Mouse (Mus musculus) neural tube, embryonic 14.5 days (tissue): ENCODE data around the gene Gm5136. TPM values are rescaled to one million over a fixed set of nuclear protein-coding genes. Genes with fewer than 3 reads are reported as not detected.

Experiments
- ATAC-seq: fragments of 200-750 bp; cut with Nextera tagmentation; 2 replicates; pipeline ENCODE4 v1.8.0; 2017; ENCODE audit warnings: low read depth, mild to moderate bottlenecking, moderate TSS enrichment, moderate library complexity
- H3K27ac ChIP-seq: fragments of 300-500 bp; sonication (generic); 2 replicates; pipeline ENCODE4 v1.5.1; 2014; ENCODE audit warnings: low read depth, mild to moderate bottlenecking, control low read depth, low read length, moderate library complexity, mixed read lengths
- H3K27me3 ChIP-seq: fragments of 300-500 bp; sonication (generic); 2 replicates; pipeline ENCODE4 v1.6.1; 2014; ENCODE audit warnings: low read length; ENCODE audit not compliant: control insufficient read depth, insufficient read depth
- H3K36me3 ChIP-seq: fragments of 300-500 bp; sonication (generic); 2 replicates; pipeline ENCODE4 v1.6.1; 2014; ENCODE audit warnings: low read length, mixed read lengths; ENCODE audit not compliant: control insufficient read depth, insufficient read depth
- H3K4me1 ChIP-seq: fragments of 300-500 bp; sonication (generic); 2 replicates; pipeline ENCODE4 v1.6.1; 2014; ENCODE audit warnings: low read length; ENCODE audit not compliant: control insufficient read depth, insufficient read depth
- H3K4me2 ChIP-seq: fragments of 300-500 bp; sonication (generic); 2 replicates; pipeline ENCODE4 v1.6.1; 2014; ENCODE audit warnings: mild to moderate bottlenecking, low read depth, low read length, control low read depth
- H3K4me3 ChIP-seq: fragments of 300-500 bp; sonication (generic); 2 replicates; pipeline ENCODE4 v1.5.1; 2014; ENCODE audit warnings: low read depth, low read length, control low read depth, mixed read lengths
- H3K9ac ChIP-seq: fragments of 300-500 bp; sonication (generic); replicated peaks from 2 replicates; pipeline ENCODE4 v1.6.1; 2014; ENCODE audit warnings: low read depth, mild to moderate bottlenecking, control low read depth, low read length, mixed read lengths
- H3K9me3 ChIP-seq: fragments of 300-500 bp; sonication (generic); 2 replicates; pipeline ENCODE4 v1.6.1; 2016; ENCODE audit warnings: low read length; ENCODE audit not compliant: control insufficient read depth
- WGBS: fragments of 180-500 bp; shearing (Covaris S2); extraction: QIAGEN DNeasy Blood & Tissue Kit; methylation state at CpG from one replicate; pipeline ENCODE4 v1.1.7; 2014; 5-methylcytosine and 5-hydroxymethylcytosine counted together
- polyA plus RNA-seq: library from polyadenylated mRNA; unstranded; fragments of >200 nt; fragmentation: Nextera tagmentation; extraction: Ambion mirVana; gene quantifications from 2 replicates; pipeline ENCODE4 v1.2.1, GENCODE M21; 2014

Gene Gm5136
- polyA plus RNA-seq, 1 experiment from 2014 or later: 0.67 TPM

DNA sequence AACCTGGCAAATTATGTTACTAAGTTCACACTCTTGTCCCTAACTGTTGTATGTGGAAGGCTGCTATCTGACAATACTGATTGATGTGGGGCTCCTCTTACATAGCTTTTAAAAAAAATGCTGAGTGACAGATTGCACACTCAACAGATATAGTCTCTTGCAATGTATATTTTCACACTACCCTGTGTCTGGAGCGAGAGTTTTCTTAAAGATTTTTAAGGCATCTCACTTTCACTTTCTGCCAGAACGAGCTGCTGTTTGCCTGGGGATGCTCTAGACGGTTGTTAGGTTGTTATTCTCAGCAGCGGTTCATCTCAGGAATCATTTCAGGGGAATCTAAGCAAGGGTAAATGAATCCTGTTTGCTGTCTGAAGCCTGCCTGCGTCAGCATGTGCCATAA, 2.9 kb downstream of the Gm5136 start:
- no peak overlapping the region for H3K9ac ChIP-seq
- no peaks in the 10 kb centered on the region for H3K4me1 ChIP-seq
- no peak overlapping the region for H3K27ac ChIP-seq
- WGBS: 57% methylated on average over 5 of the region's 5 CpGs
- no peak overlapping the region for H3K4me2 ChIP-seq
- ATAC-seq: no peak
- no peaks in the 10 kb centered on the region for H3K36me3 ChIP-seq
- H3K27me3 ChIP-seq: no peaks in the 10 kb centered on the region
- H3K9me3 ChIP-seq: no peaks in the 10 kb centered on the region
- H3K4me3 ChIP-seq: no peak overlapping the region

DNA sequence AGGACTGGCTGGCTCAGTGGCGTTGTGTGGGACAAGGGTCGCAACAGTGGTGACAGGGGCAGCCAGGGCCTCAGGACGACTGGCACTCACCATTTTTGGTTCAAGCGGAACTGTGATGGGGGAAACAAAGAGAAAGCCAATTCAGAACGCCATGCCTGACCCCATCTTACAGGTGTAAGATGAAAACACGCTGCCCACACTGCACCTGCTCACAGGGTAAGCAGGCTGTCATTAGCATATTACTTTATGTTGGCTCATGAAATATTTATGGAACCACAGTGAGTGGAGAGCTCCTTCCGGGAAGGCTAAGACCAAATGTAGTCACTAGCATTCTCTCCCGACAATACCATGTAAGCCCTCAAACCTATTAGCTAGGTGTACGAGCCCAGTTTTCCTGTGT, 9.0 kb downstream of the Gm5136 start:
- no peak overlapping the region for H3K4me2 ChIP-seq
- H3K27ac ChIP-seq: no peak overlapping the region
- H3K27me3 ChIP-seq: no peaks in the 10 kb centered on the region
- H3K9me3 ChIP-seq: no peaks in the 10 kb centered on the region
- no peak overlapping the region for H3K9ac ChIP-seq
- H3K4me3 ChIP-seq: no peak overlapping the region
- ATAC-seq: peak; percentile 68; the same call in 1 of the 2 replicates
- H3K36me3 ChIP-seq: no peaks in the 10 kb centered on the region
- no peaks in the 10 kb centered on the region for H3K4me1 ChIP-seq
- WGBS: 48% methylated on average over 9 of the region's 9 CpGs

DNA sequence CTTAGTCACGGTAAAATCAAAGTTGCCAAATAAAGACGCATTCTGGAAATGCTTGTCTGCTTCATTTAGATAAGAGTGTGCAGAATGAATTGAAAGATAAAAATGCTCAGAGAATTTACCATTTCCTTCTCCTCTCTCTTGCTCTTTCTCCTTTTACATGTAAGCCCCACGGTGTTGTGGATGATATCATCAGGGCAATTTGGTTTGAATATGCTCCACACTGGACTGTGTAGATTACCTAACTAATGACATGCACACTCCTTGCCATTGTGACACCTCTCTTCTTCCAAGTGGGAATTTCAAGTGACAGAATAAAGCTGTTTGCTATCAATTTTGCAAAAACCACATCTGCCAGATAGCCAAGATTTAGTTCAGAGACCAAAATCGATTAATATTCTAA, 13.3 kb downstream of the Gm5136 start:
- Histone ChIP-seq H3K4me3 (no peak overlapping the region), H3K4me2 (no peak overlapping the region), H3K4me1 (no peaks in the 10 kb centered on the region), H3K9me3 (no peaks in the 10 kb centered on the region), H3K9ac (no peak overlapping the region), H3K36me3 (no peaks in the 10 kb centered on the region), H3K27ac (no peak overlapping the region), H3K27me3 (no peaks in the 10 kb centered on the region)
- 74% methylated on average over 4 of the region's 4 CpGs for WGBS
- no peak for ATAC-seq

DNA sequence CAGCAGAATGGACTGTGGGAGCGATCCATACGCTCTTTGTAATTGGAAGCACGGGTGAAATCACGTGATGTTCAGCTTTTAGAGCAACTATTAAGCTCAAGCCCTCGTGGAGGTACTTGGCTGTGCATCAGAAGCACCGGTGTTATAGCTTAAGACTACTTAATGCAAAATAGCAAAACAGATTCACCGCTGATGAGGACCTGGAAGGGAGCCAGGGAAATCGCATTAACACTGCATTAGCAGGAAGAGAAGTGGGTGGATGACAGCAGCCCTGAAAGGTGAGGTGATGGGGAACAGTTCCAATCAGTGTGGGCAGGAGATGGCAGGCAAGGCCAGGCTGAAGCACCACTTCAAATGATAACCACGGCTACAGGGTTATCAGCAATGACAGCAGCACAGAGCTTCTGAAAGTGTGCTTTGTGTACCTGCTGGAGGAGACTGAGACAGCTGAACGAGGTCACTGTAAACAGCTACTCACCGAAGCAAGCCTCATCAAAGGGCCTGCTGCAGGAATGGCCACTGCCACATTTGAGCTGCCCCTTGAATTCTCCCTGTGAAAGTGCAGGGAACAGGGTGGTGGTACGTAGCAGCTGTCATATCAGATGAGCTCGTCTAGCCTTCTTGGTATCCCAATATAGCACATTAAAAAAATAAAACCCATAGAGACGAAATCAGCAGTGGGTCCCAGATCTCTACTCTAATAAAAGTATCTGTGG, 20.1 kb downstream of the Gm5136 start:
- Histone ChIP-seq H3K4me3 (no peak overlapping the region), H3K27ac (no peak overlapping the region; the same call in 1 of the 2 replicates), H3K9ac (no peak overlapping the region), H3K36me3 (no peaks in the 10 kb centered on the region), H3K9me3 (no peaks in the 10 kb centered on the region), H3K4me1 (peaks cover 3% of the 10 kb centered on the region; the same call in 1 of the 2 replicates), H3K4me2 (no peak overlapping the region), H3K27me3 (no peaks in the 10 kb centered on the region)
- WGBS: 57% methylated on average over 14 of the region's 14 CpGs
- ATAC-seq: peak; percentile 77

DNA sequence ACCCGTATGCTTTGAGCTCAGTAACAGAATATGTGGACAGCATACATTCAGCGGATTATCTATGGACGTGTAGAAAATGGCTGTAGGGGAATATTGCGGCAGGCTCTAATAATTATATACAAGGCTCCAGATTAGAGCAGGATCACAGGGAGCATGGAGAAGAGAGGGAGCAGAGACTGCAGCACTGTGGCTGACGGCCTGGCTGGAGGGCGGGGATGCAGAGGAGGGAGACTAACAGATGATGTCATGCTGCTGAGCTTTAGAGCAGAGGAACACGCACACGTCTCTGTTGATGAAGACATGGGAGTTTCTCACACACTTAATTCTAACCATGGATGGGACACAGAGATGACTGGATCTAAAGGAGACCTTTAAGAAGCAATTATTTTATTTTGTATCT, 22.9 kb downstream of the Gm5136 start:
- Histone ChIP-seq H3K9me3 (no peaks in the 10 kb centered on the region), H3K4me2 (no peak overlapping the region), H3K36me3 (no peaks in the 10 kb centered on the region), H3K27ac (no peak overlapping the region), H3K9ac (no peak overlapping the region), H3K4me1 (peaks cover 3% of the 10 kb centered on the region; the same call in 1 of the 2 replicates), H3K27me3 (no peaks in the 10 kb centered on the region), H3K4me3 (no peak overlapping the region)
- 90% methylated on average over 8 of the region's 8 CpGs for WGBS
- ATAC-seq: no peak

DNA sequence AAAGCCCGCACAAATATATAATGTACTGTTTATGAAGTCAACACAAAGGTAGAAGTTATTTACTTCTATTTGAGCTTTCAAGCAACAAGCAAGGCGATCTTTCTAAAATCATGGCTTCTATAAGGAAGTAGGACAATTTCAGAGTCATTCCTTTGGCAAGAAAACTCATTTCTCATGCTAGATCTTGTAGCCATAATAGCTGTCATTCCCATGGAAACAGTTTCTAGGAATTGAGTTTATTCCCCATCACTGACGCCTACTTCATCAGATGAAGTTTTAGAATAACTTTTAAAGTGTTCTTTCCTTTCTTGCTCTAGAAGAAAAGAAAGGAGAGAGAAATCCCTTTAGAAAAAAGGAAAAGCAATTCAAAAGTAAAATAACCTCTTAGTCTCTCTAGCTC, 31.0 kb downstream of the Gm5136 start:
- 93% methylated on average over 3 of the region's 3 CpGs for WGBS
- Histone ChIP-seq H3K9me3 (no peaks in the 10 kb centered on the region), H3K4me3 (no peak overlapping the region), H3K4me2 (no peak overlapping the region), H3K27ac (no peak overlapping the region), H3K4me1 (no peaks in the 10 kb centered on the region), H3K36me3 (no peaks in the 10 kb centered on the region), H3K9ac (no peak overlapping the region), H3K27me3 (no peaks in the 10 kb centered on the region)
- no peak for ATAC-seq

DNA sequence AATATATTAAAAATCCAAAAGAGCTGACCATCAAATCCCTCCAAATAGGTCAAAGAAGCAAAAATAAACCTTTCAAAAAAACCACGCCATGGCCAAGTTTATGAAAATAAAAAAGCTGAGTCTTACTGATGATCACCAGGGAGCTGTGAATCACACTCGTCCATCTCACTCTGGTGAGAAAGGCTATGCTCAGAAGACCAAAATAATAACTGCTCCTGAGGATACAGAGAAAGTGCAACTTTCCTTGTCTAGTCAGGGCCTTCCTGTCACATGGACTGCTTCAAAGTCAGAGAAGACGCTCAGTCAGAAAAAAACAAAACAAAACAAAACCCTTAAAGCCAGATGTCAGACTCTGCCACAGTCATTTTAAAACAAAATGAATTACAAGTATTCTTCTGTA, 39.7 kb downstream of the Gm5136 start:
- Histone ChIP-seq H3K27ac (no peak overlapping the region), H3K9me3 (no peaks in the 10 kb centered on the region), H3K4me3 (no peak overlapping the region), H3K4me2 (no peak overlapping the region), H3K9ac (no peak overlapping the region), H3K4me1 (no peaks in the 10 kb centered on the region), H3K36me3 (no peaks in the 10 kb centered on the region), H3K27me3 (no peaks in the 10 kb centered on the region)
- ATAC-seq: no peak
- 69% methylated on average over 3 of the region's 3 CpGs for WGBS

DNA sequence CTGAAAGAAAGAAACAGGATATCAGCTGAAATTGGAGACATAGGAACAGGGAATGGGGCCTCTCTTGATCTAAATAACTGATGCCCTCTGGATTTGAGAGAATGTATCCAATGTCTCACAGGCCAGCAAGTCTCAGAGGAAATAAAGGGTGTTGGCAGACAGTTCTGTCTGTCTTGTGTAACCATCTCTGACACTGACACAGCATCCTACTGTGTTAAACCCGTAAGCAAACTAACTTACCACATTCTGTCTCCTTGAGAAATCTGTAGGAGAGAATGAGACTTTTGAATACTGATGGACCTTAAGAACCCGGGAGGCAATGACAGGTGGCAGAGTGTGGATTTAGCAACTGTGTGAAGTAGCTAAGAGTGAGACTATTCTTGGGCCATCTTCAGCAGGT, 41.7 kb downstream of the Gm5136 start:
- Histone ChIP-seq H3K4me1 (no peaks in the 10 kb centered on the region), H3K27ac (no peak overlapping the region), H3K4me2 (no peak overlapping the region), H3K4me3 (no peak overlapping the region), H3K27me3 (no peaks in the 10 kb centered on the region), H3K36me3 (no peaks in the 10 kb centered on the region), H3K9me3 (no peaks in the 10 kb centered on the region), H3K9ac (no peak overlapping the region)
- WGBS: 76% methylated on average over 2 of the region's 2 CpGs
- ATAC-seq: no peak

DNA sequence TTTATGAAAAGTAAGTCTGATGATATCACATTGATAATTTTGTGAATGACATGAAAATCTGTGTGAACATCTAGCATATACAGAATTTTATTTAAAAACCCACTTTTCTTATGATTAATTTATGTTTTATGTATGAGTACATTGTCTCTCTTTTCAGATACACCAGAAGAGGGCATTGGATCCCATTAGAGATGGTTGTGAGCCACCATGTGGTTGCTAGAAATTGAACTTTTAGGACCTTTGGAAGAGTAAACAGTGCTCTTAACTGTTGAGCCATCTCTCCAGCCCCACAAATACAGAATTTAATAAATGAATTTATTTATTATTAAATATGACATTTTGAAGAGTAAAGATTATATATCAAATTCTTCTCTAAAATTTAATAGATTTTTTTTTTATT, 42.3 kb downstream of the Gm5136 start:
- H3K9ac ChIP-seq: no peak overlapping the region
- H3K27ac ChIP-seq: no peak overlapping the region
- H3K9me3 ChIP-seq: no peaks in the 10 kb centered on the region
- no peaks in the 10 kb centered on the region for H3K4me1 ChIP-seq
- no peak for ATAC-seq
- H3K27me3 ChIP-seq: no peaks in the 10 kb centered on the region
- H3K4me2 ChIP-seq: no peak overlapping the region
- H3K4me3 ChIP-seq: no peak overlapping the region
- H3K36me3 ChIP-seq: no peaks in the 10 kb centered on the region
